Mouse (Mus musculus): ENCODE results near the gene Gm815.

GRCm38 (mm10) chr19:26888171-26888570 is 2.5 kb downstream of the Gm815 start:
- no peak for TF ChIP-seq CTCF (IDR thresholded peaks at IDR 0.05; ENCODE audit: low read depth)
- TF ChIP-seq EP300 (IDR thresholded peaks at IDR 0.05; ENCODE audit: low read depth): no peak
